In genomic region chr14:48537795-48538766, GRCm38 (mm10) we compare ENCODE assay signal across 7 mouse cellular contexts.
DNase-seq lines count a peak whose midpoint lies in the region; ATAC-seq lines count a peak whose summit lies in the region.

No protein-coding gene starts in this region.

- H3K4me3 ChIP-seq in erythroblast, embryonic 14.5 days (replicated peaks) = peak overlapping the region; percentile 83

- H3K27me3 ChIP-seq in erythroblast, embryonic 14.5 days (ENCODE audit: control insufficient read depth) = peaks cover 6% of the 10 kb centered on the region; the same call in 1 of the 2 replicates

- no peaks in the 10 kb centered on the region for H3K9me3 ChIP-seq in erythroblast, embryonic 14.5 days (ENCODE audit: control insufficient read depth, low read length)

- peak; percentile 91 for ATAC-seq in megakaryocyte progenitor cell, adult 5-6 weeks (replicated peaks; ENCODE audit: poor library complexity)

- H3K4me1 ChIP-seq in erythroblast, embryonic 14.5 days (ENCODE audit: control insufficient read depth) = peaks cover 75% of the 10 kb centered on the region

- DNase-seq in kidney, postnatal 4 days = peak; percentile 16 to 27
- DNase-seq in kidney, postnatal 14 days = no peak
- peak; percentile 44 for DNase-seq in adrenal gland, postnatal 25 days
- DNase-seq in right cerebral cortex, adult 18-20 months = no peak
- DNase-seq in lung, postnatal 4 days = no peak

- peaks cover 14% of the 10 kb centered on the region for H3K36me3 ChIP-seq in erythroblast, embryonic 14.5 days (ENCODE audit: control insufficient read depth)

Comparison
In these comparisons a context has a peak if more than half of its experiments do, and no peak if none do; other contexts are left out.
1. DNase-seq: peak in kidney, postnatal 4 days (2 of 2) and adrenal gland, postnatal 25 days (single experiment); none in kidney, postnatal 14 days (single experiment), right cerebral cortex, adult 18-20 months (single experiment) and lung, postnatal 4 days (0 of 2).